Mouse (Mus musculus) intestine, embryonic 16.5 days (tissue): ENCODE measurements at regions not wholly inside any gene's neighbourhood (a gene's known extent, or its start where the extent isn't known, plus 50 kb on each side); places are given as distances from the start of the nearest gene placed in this dataset.

Experiments used
- ATAC-seq: fragments of 200-750 bp; cut with Nextera tagmentation; 2 replicates; pipeline ENCODE4 v1.8.0; 2017; ENCODE audit warnings: moderate TSS enrichment, moderate library complexity
- H3K27ac ChIP-seq: fragments of 300-500 bp; sonication (generic); 2 replicates; pipeline ENCODE4 v1.5.1; 2014; ENCODE audit warnings: mild to moderate bottlenecking, low read length
- H3K27me3 ChIP-seq: fragments of 300-500 bp; sonication (generic); replicated peaks from 2 replicates; pipeline ENCODE4 v1.6.1; 2014; ENCODE audit warnings: low read length, control low read depth, mixed read lengths; ENCODE audit not compliant: control insufficient read depth, insufficient read depth
- H3K36me3 ChIP-seq: fragments of 300-500 bp; sonication (generic); 2 replicates; pipeline ENCODE4 v1.6.1; 2014; ENCODE audit warnings: low read length, control low read depth; ENCODE audit not compliant: control insufficient read depth, insufficient read depth
- H3K4me1 ChIP-seq: fragments of 300-500 bp; sonication (generic); 2 replicates; pipeline ENCODE4 v1.6.1; 2014; ENCODE audit warnings: low read length, control low read depth, mixed read lengths; ENCODE audit not compliant: control insufficient read depth, insufficient read depth
- H3K4me2 ChIP-seq: fragments of 300-500 bp; sonication (generic); 2 replicates; pipeline ENCODE4 v1.6.1; 2014; ENCODE audit warnings: low read depth, low read length, control low read depth
- H3K4me3 ChIP-seq: fragments of 300-500 bp; sonication (generic); 2 replicates; pipeline ENCODE4 v1.5.1; 2014; ENCODE audit warnings: mild to moderate bottlenecking, low read length
- H3K9ac ChIP-seq: fragments of 300-500 bp; sonication (generic); 2 replicates; pipeline ENCODE4 v1.6.1; 2014; ENCODE audit warnings: low read depth, low read length
- H3K9me3 ChIP-seq: fragments of 300-500 bp; sonication (generic); 2 replicates; pipeline ENCODE4 v1.6.1; 2016; ENCODE audit warnings: low read length, control low read depth; ENCODE audit not compliant: control insufficient read depth
- WGBS: fragments of 180-500 bp; shearing (Covaris S2); extraction: QIAGEN DNeasy Blood & Tissue Kit; methylation state at CpG from one replicate; pipeline ENCODE4 v1.1.7; 2014; 5-methylcytosine and 5-hydroxymethylcytosine counted together

DNA sequence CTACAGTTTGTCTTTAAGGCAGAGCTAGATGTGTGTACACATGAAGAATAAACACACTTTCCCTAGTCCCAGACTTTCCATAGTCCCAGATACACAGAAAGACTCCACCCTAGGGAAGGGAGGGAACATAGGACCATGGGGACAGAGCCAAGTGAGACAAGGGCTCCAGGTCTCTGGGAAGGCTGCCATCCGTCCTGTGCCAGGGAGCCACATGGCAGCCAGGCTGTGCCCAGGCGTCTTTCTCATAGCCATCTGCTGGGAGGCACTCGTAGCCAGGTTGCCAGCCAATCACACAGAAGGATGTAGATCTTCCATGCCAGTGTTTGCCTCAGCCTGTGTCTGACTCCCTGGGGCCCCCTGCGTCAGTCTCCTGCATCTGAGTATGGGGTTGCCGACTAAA lies 242.7 kb upstream of the Prok2 start:
- Histone ChIP-seq H3K9me3 (no peaks in the 10 kb centered on the region), H3K9ac (no peak overlapping the region), H3K4me3 (no peak overlapping the region), H3K27me3 (no peaks in the 10 kb centered on the region), H3K4me2 (no peak overlapping the region), H3K36me3 (no peaks in the 10 kb centered on the region), H3K27ac (no peak overlapping the region), H3K4me1 (peaks cover 10% of the 10 kb centered on the region; the same call in 1 of the 2 replicates)
- 65% methylated on average over 5 of the region's 5 CpGs for WGBS
- ATAC-seq: peak; percentile 69

DNA sequence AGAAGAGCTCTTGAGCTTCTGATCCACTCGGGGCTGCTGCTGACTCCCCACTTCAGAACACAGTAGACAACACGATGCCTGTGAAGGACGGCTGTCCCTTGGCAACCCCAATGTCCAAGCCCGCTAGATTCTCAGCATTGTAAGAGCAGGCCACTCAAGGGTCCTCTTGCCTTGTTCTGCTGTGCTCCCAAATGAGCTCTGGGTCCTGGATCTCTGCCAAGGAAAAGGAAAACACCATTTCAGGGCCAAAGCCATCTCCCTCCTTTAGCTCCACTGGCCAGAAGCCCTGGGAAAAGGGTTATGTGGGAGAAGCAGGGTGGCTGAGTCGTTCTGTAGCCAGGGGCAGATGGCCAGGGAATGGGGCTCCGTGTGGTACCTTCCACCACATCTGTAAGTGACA lies 241.3 kb upstream of the Prok2 start:
- H3K9ac ChIP-seq: no peak overlapping the region
- WGBS: 72% methylated on average over 6 of the region's 6 CpGs
- no peaks in the 10 kb centered on the region for H3K27me3 ChIP-seq
- H3K9me3 ChIP-seq: no peaks in the 10 kb centered on the region
- peaks cover 10% of the 10 kb centered on the region; the same call in 1 of the 2 replicates for H3K4me1 ChIP-seq
- no peak for ATAC-seq
- no peak overlapping the region for H3K4me2 ChIP-seq
- H3K4me3 ChIP-seq: no peak overlapping the region
- H3K36me3 ChIP-seq: no peaks in the 10 kb centered on the region
- no peak overlapping the region for H3K27ac ChIP-seq

DNA sequence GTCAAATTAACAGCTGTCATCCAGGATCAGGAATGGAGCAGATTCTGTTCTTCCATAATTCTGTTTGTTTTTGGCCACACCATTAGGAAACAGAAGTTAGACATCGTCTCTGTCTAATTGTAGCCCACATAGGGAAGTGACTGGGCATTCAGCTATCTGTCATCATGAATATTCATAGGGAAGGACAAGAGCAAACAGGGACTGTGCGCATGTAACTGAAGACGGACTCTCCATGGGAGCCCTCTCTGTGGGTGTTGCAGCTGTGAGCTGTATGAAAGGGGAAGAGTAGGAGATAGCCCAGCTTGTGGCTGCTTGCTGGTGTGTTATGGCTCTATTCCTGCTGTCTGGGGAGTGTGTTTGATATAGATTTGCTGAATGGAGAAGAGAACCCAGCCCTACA lies 238.3 kb upstream of the Prok2 start:
- WGBS: 76% methylated on average over 3 of the region's 3 CpGs
- Histone ChIP-seq H3K9ac (no peak overlapping the region), H3K27ac (no peak overlapping the region), H3K4me1 (peaks cover 10% of the 10 kb centered on the region; the same call in 1 of the 2 replicates), H3K9me3 (no peaks in the 10 kb centered on the region), H3K4me2 (no peak overlapping the region), H3K27me3 (no peaks in the 10 kb centered on the region), H3K4me3 (no peak overlapping the region), H3K36me3 (no peaks in the 10 kb centered on the region)
- no peak for ATAC-seq

DNA sequence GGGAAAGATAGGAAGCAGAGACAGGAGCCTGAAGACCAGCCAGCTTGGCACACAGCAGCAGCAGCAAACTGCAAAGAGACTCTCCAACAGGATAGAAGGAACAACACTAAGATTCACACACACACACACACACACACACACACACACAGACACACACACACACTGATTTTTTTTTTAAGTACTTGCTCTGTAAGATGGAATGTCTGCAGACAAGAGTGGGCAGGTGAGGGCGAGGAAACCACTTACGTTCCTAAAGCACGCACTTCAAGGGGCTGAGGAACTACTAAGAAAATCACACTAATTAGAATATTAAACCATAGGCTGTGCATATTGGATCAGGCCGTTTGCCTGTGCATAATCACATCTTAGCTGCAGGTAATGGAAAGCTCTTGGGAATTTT lies 237.8 kb upstream of the Prok2 start:
- Histone ChIP-seq H3K36me3 (no peaks in the 10 kb centered on the region), H3K4me1 (peaks cover 10% of the 10 kb centered on the region; the same call in 1 of the 2 replicates), H3K9me3 (no peaks in the 10 kb centered on the region), H3K4me2 (no peak overlapping the region), H3K9ac (no peak overlapping the region), H3K27me3 (no peaks in the 10 kb centered on the region), H3K27ac (no peak overlapping the region), H3K4me3 (no peak overlapping the region)
- no peak for ATAC-seq
- 85% methylated on average over 4 of the region's 4 CpGs for WGBS

DNA sequence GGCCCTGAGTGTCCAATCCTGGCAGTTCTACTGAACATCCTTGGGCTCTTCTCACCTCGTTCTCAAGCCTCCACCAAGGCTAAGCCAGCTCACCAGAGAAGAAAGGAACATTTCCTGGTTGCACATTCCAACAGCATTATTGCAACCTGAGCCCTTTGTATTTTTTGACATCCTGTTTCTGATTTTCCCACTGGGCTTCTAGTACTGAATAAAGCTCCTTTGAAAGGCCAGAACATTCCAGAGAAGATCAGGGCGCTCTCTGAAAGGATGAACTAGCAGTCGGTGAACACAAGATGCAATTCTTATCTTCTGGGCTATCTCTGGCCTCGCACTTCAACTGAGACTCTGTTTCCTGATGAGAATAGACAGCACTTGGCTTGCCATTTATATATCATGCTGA lies 233.2 kb upstream of the Prok2 start:
- Histone ChIP-seq H3K4me1 (no peaks in the 10 kb centered on the region), H3K36me3 (no peaks in the 10 kb centered on the region), H3K27ac (no peak overlapping the region), H3K4me2 (no peak overlapping the region), H3K9me3 (no peaks in the 10 kb centered on the region), H3K4me3 (no peak overlapping the region), H3K27me3 (no peaks in the 10 kb centered on the region), H3K9ac (no peak overlapping the region)
- 47% methylated on average over 4 of the region's 4 CpGs for WGBS
- no peak for ATAC-seq

DNA sequence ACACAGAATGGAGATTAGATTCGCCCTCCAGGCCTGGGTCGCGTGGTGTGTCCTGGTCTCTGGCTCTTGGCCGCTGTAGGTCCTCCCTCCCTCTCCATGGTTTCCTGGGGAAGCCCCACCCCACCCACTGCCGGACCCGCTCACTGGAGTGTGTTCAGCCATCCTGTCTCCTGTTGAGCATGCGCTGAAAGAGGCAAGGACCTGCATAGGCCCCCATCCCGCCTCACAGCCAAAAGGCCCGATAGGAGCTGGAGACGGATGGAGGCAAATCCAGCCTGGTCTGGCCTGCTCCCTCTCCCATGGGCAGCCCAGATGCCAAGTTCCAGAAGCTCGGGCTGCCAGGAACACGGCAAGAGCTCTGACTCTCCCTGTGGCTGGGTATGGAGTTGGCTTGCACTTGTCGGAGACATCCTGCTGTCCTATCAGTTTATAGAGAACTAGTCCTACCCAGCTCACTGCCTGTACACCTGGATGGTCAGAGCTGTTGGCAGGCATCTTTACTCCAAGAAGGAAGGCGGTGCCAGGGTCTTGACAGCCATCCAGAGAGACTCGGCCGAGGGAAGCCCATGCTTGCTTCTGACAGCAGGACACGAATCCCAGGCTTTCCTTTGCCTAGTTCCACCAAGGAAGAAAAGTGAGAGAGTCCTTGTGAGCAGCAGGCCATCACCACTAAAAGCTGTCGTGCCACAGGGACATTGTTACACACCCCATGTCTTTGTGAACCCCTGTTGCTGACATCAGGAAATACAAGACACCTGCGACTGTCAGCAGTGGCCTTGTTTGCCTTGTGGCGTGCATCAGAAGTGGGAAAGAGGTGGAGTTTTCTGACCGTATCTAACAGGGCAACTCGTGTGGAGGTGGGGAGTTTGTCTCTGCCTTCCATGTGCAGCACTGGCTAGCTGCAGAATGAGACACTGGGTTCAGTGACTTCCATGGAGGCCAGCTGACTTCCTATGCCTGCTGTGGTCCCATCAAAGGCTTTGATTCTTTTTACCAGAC lies 228.9 kb upstream of the Prok2 start:
- Histone ChIP-seq H3K27me3 (no peaks in the 10 kb centered on the region), H3K4me3 (no peak overlapping the region), H3K9me3 (peaks cover 3% of the 10 kb centered on the region; the same call in 1 of the 2 replicates), H3K4me2 (no peak overlapping the region), H3K36me3 (no peaks in the 10 kb centered on the region), H3K9ac (no peak overlapping the region), H3K27ac (no peak overlapping the region), H3K4me1 (no peaks in the 10 kb centered on the region)
- WGBS: 75% methylated on average over 22 of the region's 22 CpGs
- ATAC-seq: no peak; the same call in 1 of the 2 replicates

DNA sequence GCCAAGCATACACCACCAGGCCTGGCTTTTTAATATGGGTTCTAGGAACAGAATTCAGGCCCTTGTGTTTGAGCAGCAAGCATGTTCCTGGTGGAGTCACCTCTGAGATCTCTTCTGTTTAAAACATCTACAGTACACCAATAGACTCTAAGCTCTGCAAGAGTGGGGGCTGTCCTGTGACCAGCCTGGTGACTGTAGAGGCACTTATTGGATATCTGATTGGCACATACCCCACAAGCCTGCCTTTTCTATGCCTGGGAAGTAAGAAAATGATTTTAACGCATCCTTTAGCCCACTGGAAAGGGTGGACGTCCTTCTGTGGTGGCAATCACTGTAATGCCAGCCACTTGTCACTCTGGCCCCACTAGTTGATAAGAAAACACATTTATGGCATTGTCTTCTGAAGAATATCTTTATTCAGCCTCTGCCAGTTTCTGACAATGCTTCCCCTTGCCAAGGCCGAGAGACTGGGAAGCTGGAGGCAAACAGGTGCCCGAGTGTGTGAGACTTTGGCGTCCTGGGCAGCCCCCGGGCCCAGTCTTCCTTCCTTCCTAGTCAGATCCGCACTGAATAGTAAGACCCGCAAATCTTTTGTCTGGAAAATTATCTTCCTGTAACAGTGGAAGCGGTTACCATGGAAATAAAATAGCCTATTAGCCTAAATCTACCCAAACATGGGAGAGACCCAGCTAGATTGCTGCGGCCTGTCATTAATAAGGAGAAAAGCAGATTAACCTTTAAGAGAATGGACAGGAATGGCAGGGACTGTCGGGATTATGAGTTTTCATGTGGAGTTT lies 228.0 kb upstream of the Prok2 start:
- Histone ChIP-seq H3K4me2 (no peak overlapping the region), H3K9me3 (peaks cover 3% of the 10 kb centered on the region; the same call in 1 of the 2 replicates), H3K27me3 (no peaks in the 10 kb centered on the region), H3K9ac (no peak overlapping the region), H3K4me1 (no peaks in the 10 kb centered on the region), H3K27ac (no peak overlapping the region), H3K36me3 (no peaks in the 10 kb centered on the region), H3K4me3 (no peak overlapping the region)
- WGBS: 82% methylated on average over 11 of the region's 11 CpGs
- ATAC-seq: no peak

DNA sequence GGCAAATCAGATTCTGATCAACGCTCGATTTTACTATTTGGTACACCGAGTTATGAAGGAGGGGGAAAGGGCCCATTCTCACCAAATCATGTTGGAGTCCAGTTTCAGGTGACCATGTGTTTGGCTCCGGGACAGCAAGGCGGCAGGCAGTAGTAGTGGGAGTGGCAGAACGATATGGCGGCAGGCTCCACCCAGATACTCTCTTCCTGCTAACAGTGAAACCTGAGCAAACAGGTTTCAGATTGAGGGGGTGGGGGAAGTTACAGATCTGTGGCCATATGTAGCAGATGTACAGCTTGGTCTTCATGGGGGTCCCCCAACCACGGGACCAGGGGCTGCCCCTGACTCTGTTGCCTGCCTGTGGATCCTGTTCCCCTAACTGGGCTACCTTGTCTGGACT lies 224.6 kb upstream of the Prok2 start:
- no peak overlapping the region for H3K4me3 ChIP-seq
- H3K27me3 ChIP-seq: no peaks in the 10 kb centered on the region
- H3K9ac ChIP-seq: no peak overlapping the region
- H3K36me3 ChIP-seq: no peaks in the 10 kb centered on the region
- H3K27ac ChIP-seq: no peak overlapping the region
- WGBS: 80% methylated on average over 8 of the region's 8 CpGs
- H3K4me2 ChIP-seq: no peak overlapping the region
- H3K4me1 ChIP-seq: no peaks in the 10 kb centered on the region
- H3K9me3 ChIP-seq: peaks cover 3% of the 10 kb centered on the region; the same call in 1 of the 2 replicates
- ATAC-seq: no peak

DNA sequence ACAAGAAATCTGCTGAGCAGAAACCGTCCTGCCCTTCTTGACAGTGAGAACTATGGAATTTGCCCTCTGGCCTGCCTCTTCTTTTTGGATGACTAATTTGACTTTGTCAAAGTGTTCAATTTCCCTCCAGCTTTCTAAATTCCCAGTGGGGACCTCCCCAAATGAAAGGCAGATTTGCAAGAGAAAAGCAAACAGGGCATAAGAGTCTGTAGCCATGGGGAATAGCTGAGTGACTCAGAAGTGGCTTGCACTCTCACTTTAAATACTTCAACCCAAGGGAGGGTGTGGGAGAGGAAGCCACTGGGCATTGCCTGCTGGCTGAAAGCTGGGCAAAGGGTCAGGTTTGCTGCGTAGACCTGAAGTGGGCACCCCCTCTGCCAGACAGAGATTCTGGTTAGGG lies 220.7 kb upstream of the Prok2 start:
- H3K36me3 ChIP-seq: no peaks in the 10 kb centered on the region
- peaks cover 3% of the 10 kb centered on the region; the same call in 1 of the 2 replicates for H3K9me3 ChIP-seq
- no peak overlapping the region for H3K4me2 ChIP-seq
- WGBS: 65% methylated on average over 2 of the region's 2 CpGs
- no peak overlapping the region for H3K4me3 ChIP-seq
- no peak overlapping the region for H3K27ac ChIP-seq
- H3K4me1 ChIP-seq: no peaks in the 10 kb centered on the region
- H3K9ac ChIP-seq: no peak overlapping the region
- no peaks in the 10 kb centered on the region for H3K27me3 ChIP-seq
- ATAC-seq: no peak
